Mouse (Mus musculus) heart, embryonic 10.5 days (tissue): ENCODE measurements around the gene Med12l. TPM values are rescaled to one million over a fixed set of nuclear protein-coding genes. Genes with fewer than 3 reads are reported as not detected.

Experiments
- DNase-seq: peaks from one replicate; pipeline ENCODE4 v3.0.0-alpha.2; 2017; ENCODE audit warnings: low spot score
- H3K27ac ChIP-seq: fragments of 300-500 bp; sonication (generic); 2 replicates; pipeline ENCODE4 v1.5.1; 2016; ENCODE audit warnings: mild to moderate bottlenecking
- H3K27me3 ChIP-seq: fragments of 300-500 bp; sonication (generic); 2 replicates; pipeline ENCODE4 v1.6.1; 2016; ENCODE audit warnings: mild to moderate bottlenecking; ENCODE audit not compliant: poor library complexity, insufficient read depth, severe bottlenecking
- H3K36me3 ChIP-seq: fragments of 300-500 bp; sonication (generic); 2 replicates; pipeline ENCODE4 v1.6.1; 2016; ENCODE audit warnings: mild to moderate bottlenecking, moderate library complexity
- H3K4me1 ChIP-seq: fragments of 300-500 bp; sonication (generic); 2 replicates; pipeline ENCODE4 v1.6.1; 2016; ENCODE audit warnings: mild to moderate bottlenecking
- H3K4me3 ChIP-seq: fragments of 300-500 bp; sonication (generic); 2 replicates; pipeline ENCODE4 v1.5.1; 2016; ENCODE audit warnings: mild to moderate bottlenecking, moderate library complexity
- H3K9me3 ChIP-seq: fragments of 300-500 bp; sonication (generic); 2 replicates; pipeline ENCODE4 v1.6.1; 2016; ENCODE audit warnings: mild to moderate bottlenecking, moderate library complexity
- WGBS: fragments of 180-500 bp; shearing (Covaris S2); methylation state at CpG from one replicate; pipeline ENCODE4 v1.1.7; 2016; 5-methylcytosine and 5-hydroxymethylcytosine counted together
- polyA plus RNA-seq: library from polyadenylated mRNA; unstranded; fragments of >200 nt; fragmentation: Nextera tagmentation; extraction: Ambion mirVana; gene quantifications from 2 replicates; pipeline ENCODE4 v1.2.1, GENCODE M21; 2016

Gene Med12l
- polyA plus RNA-seq, 1 experiment from 2014 or later = 4.3 TPM

- Histone ChIP-seq H3K4me1 (no peaks in the 10 kb centered on the region), H3K27ac (no peak overlapping the region), H3K4me3 (no peak overlapping the region), H3K9me3 (no peaks in the 10 kb centered on the region), H3K27me3 (no peaks in the 10 kb centered on the region), H3K36me3 (0 out of 2 replicates have a peak, but pooled peaks cover 9% of the 10 kb centered on the region)
- no peak for DNase-seq
- 90% methylated on average over 2 of the region's 2 CpGs for WGBS
These were observed 257.8 kb downstream of the Med12l start for GRCm38 (mm10) chr3:59263417-59263816.

- H3K4me1 ChIP-seq = no peaks in the 10 kb centered on the region
- no peaks in the 10 kb centered on the region for H3K27me3 ChIP-seq
- 71% methylated on average over 3 of the region's 3 CpGs for WGBS
- DNase-seq = no peak
- 0 out of 2 replicates have a peak, but pooled peaks cover 9% of the 10 kb centered on the region for H3K36me3 ChIP-seq
- no peaks in the 10 kb centered on the region for H3K9me3 ChIP-seq
- no peak overlapping the region for H3K4me3 ChIP-seq
- H3K27ac ChIP-seq = no peak overlapping the region
These were observed 258.4 kb downstream of the Med12l start for GRCm38 (mm10) chr3:59263988-59264387.

- DNase-seq = no peak
- Histone ChIP-seq H3K9me3 (no peaks in the 10 kb centered on the region), H3K36me3 (peaks cover 9% of the 10 kb centered on the region; the same call in 1 of the 2 replicates), H3K27me3 (no peaks in the 10 kb centered on the region), H3K27ac (no peak overlapping the region), H3K4me3 (no peak overlapping the region), H3K4me1 (no peaks in the 10 kb centered on the region)
- 87% methylated on average over 6 of the region's 6 CpGs for WGBS
These were observed 265.2 kb downstream of the Med12l start for GRCm38 (mm10) chr3:59270811-59271210.

GRCm38 (mm10) chr3:59277502-59278253, 272.1 kb downstream of the Med12l start:
- no peak overlapping the region for H3K4me3 ChIP-seq
- DNase-seq = no peak
- no peaks in the 10 kb centered on the region for H3K4me1 ChIP-seq
- WGBS = 55% methylated on average over 3 of the region's 3 CpGs
- H3K27me3 ChIP-seq = no peaks in the 10 kb centered on the region
- peaks cover 11% of the 10 kb centered on the region; the same call in 1 of the 2 replicates for H3K36me3 ChIP-seq
- H3K27ac ChIP-seq = no peak overlapping the region
- H3K9me3 ChIP-seq = no peaks in the 10 kb centered on the region

GRCm38 (mm10) chr3:59278254-59278533, 272.6 kb downstream of the Med12l start:
- 96% methylated on average over 3 of the region's 3 CpGs for WGBS
- Histone ChIP-seq H3K4me3 (no peak overlapping the region), H3K27ac (no peak overlapping the region), H3K4me1 (no peaks in the 10 kb centered on the region), H3K36me3 (peaks cover 11% of the 10 kb centered on the region; the same call in 1 of the 2 replicates), H3K9me3 (no peaks in the 10 kb centered on the region), H3K27me3 (no peaks in the 10 kb centered on the region)
- no peak for DNase-seq

- Histone ChIP-seq H3K4me3 (no peak overlapping the region), H3K4me1 (no peaks in the 10 kb centered on the region), H3K27me3 (no peaks in the 10 kb centered on the region), H3K27ac (no peak overlapping the region), H3K36me3 (peaks cover 11% of the 10 kb centered on the region; the same call in 1 of the 2 replicates), H3K9me3 (no peaks in the 10 kb centered on the region)
- DNase-seq = no peak
These were observed 273.0 kb downstream of the Med12l start for GRCm38 (mm10) chr3:59278620-59279019.

- no peak overlapping the region for H3K27ac ChIP-seq
- DNase-seq = no peak
- no peaks in the 10 kb centered on the region for H3K9me3 ChIP-seq
- H3K27me3 ChIP-seq = no peaks in the 10 kb centered on the region
- H3K4me1 ChIP-seq = no peaks in the 10 kb centered on the region
- H3K36me3 ChIP-seq = peaks cover 3% of the 10 kb centered on the region; the same call in 1 of the 2 replicates
- H3K4me3 ChIP-seq = no peak overlapping the region
- WGBS = 66% methylated on average over 2 of the region's 2 CpGs
These were observed 284.9 kb downstream of the Med12l start for GRCm38 (mm10) chr3:59290551-59290950.

- H3K27me3 ChIP-seq = no peaks in the 10 kb centered on the region
- DNase-seq = no peak
- peaks cover 2% of the 10 kb centered on the region; the same call in 1 of the 2 replicates for H3K36me3 ChIP-seq
- no peak overlapping the region for H3K4me3 ChIP-seq
- no peak overlapping the region for H3K27ac ChIP-seq
- no peaks in the 10 kb centered on the region for H3K4me1 ChIP-seq
- 87% methylated on average over 5 of the region's 5 CpGs for WGBS
- no peaks in the 10 kb centered on the region for H3K9me3 ChIP-seq
These were observed 288.0 kb downstream of the Med12l start for GRCm38 (mm10) chr3:59293437-59294199.

GRCm38 (mm10) chr3:59295699-59296562, 290.3 kb downstream of the Med12l start:
- Histone ChIP-seq H3K27ac (no peak overlapping the region), H3K9me3 (no peaks in the 10 kb centered on the region), H3K36me3 (peaks cover 2% of the 10 kb centered on the region; the same call in 1 of the 2 replicates), H3K4me3 (no peak overlapping the region), H3K27me3 (no peaks in the 10 kb centered on the region), H3K4me1 (no peaks in the 10 kb centered on the region)
- 86% methylated on average over 16 of the region's 16 CpGs for WGBS
- no peak for DNase-seq

GRCm38 (mm10) chr3:59296563-59297130, 291.0 kb downstream of the Med12l start:
- WGBS = 89% methylated on average over 5 of the region's 5 CpGs
- no peak for DNase-seq
- no peak overlapping the region for H3K27ac ChIP-seq
- H3K36me3 ChIP-seq = peaks cover 2% of the 10 kb centered on the region; the same call in 1 of the 2 replicates
- no peak overlapping the region for H3K4me3 ChIP-seq
- H3K4me1 ChIP-seq = no peaks in the 10 kb centered on the region
- H3K27me3 ChIP-seq = no peaks in the 10 kb centered on the region
- H3K9me3 ChIP-seq = no peaks in the 10 kb centered on the region

GRCm38 (mm10) chr3:59297653-59298052, 292.0 kb downstream of the Med12l start:
- H3K36me3 ChIP-seq = peaks cover 2% of the 10 kb centered on the region; the same call in 1 of the 2 replicates
- H3K9me3 ChIP-seq = no peaks in the 10 kb centered on the region
- H3K27ac ChIP-seq = no peak overlapping the region
- 82% methylated on average over 16 of the region's 16 CpGs for WGBS
- H3K4me3 ChIP-seq = no peak overlapping the region
- DNase-seq = no peak
- H3K27me3 ChIP-seq = no peaks in the 10 kb centered on the region
- no peaks in the 10 kb centered on the region for H3K4me1 ChIP-seq

- 90% methylated on average over 5 of the region's 5 CpGs for WGBS
These were observed 299.3 kb downstream of the Med12l start for GRCm38 (mm10) chr3:59304944-59305343.

More at GRCm38 (mm10) chr3:59304944-59305343, 299.3 kb downstream of the Med12l start:
- Histone ChIP-seq H3K27ac (no peak overlapping the region), H3K4me1 (no peaks in the 10 kb centered on the region), H3K4me3 (no peak overlapping the region), H3K27me3 (no peaks in the 10 kb centered on the region), H3K9me3 (no peaks in the 10 kb centered on the region), H3K36me3 (no peaks in the 10 kb centered on the region)
- no peak for DNase-seq
